Mouse (Mus musculus) MEL (cell line): ENCODE results near the gene Tob2. TPM values are rescaled to one million over a fixed set of nuclear protein-coding genes. Genes with fewer than 3 reads are reported as not detected.

ENCODE experiments used
- DNase-seq: peaks from one replicate; pipeline ENCODE4 v3.0.0; 2011; ENCODE audit warnings: low read depth, low spot score
- H3K27ac ChIP-seq: 2 replicates; pipeline ENCODE4 v1.5.1; 2012; ENCODE audit warnings: low read depth, mild to moderate bottlenecking, control low read depth, low read length, moderate library complexity; ENCODE audit not compliant: control insufficient read depth
- H3K27me3 ChIP-seq, 2 experiments: fragments of 150-350 bp in 1 of 2; sonication (generic) in 1 of 2; 2 replicates each; pipeline ENCODE4 v1.6.1; 2012; ENCODE audit warnings: low read length in 2 of 2, mild to moderate bottlenecking in 2 of 2, improper control_type of control experiment in 1 of 2, moderate library complexity in 1 of 2; ENCODE audit not compliant: insufficient read depth in 2 of 2, control insufficient read depth in 1 of 2
- H3K36me3 ChIP-seq, 2 experiments: 2 replicates each; pipeline ENCODE4 v1.6.1; 2012 to 2014; ENCODE audit warnings: low read length in 2 of 2, improper control_type of control experiment in 1 of 2, inconsistent platforms in 1 of 2, mild to moderate bottlenecking in 1 of 2; ENCODE audit not compliant: insufficient read depth in 2 of 2, control insufficient read depth in 1 of 2
- H3K4me1 ChIP-seq, 2 experiments: fragments of 150-350 bp in 1 of 2; sonication (generic) in 1 of 2; 2 replicates each; pipeline ENCODE4 v1.6.1; 2012; ENCODE audit warnings: low read length in 2 of 2, improper control_type of control experiment in 1 of 2, mild to moderate bottlenecking in 1 of 2; ENCODE audit not compliant: insufficient read depth in 2 of 2, control insufficient read depth in 1 of 2
- H3K4me3 ChIP-seq, 2 experiments: fragments of 150-350 bp in 1 of 2; sonication (generic) in 1 of 2; 2 replicates each; pipeline ENCODE4 v1.5.1; 2012; ENCODE audit warnings: low read depth in 2 of 2, low read length in 2 of 2, mild to moderate bottlenecking in 2 of 2, moderate library complexity in 2 of 2, control low read depth in 1 of 2, improper control_type of control experiment in 1 of 2; ENCODE audit not compliant: control insufficient read depth in 1 of 2, insufficient read depth in 1 of 2
- H3K79me2 ChIP-seq: 2 replicates; pipeline ENCODE4 v1.6.1; 2012; ENCODE audit warnings: mild to moderate bottlenecking, low read length, moderate library complexity; ENCODE audit not compliant: control insufficient read depth, poor library complexity, insufficient read depth
- H3K9ac ChIP-seq: 2 replicates; pipeline ENCODE4 v1.6.1; 2012; ENCODE audit warnings: low read depth, mild to moderate bottlenecking, control low read depth, low read length, moderate library complexity; ENCODE audit not compliant: control insufficient read depth, poor library complexity, severe bottlenecking
- H3K9me3 ChIP-seq: fragments of 150-350 bp; sonication (generic); replicated peaks from 2 replicates; pipeline ENCODE4 v1.6.1; 2012; ENCODE audit warnings: mild to moderate bottlenecking, low read length, improper control_type of control experiment, moderate library complexity; ENCODE audit not compliant: insufficient read depth
- BHLHE40 ChIP-seq: IDR thresholded peaks from 2 replicates; pipeline ENCODE4 v1.6.1; 2012; ENCODE audit warnings: low read depth, mild to moderate bottlenecking, inconsistent platforms, low read length, improper control_type of control experiment, borderline replicate concordance
- CHD1 ChIP-seq: IDR thresholded peaks from 2 replicates; pipeline ENCODE4 v1.6.1; 2012; ENCODE audit warnings: low read depth, mild to moderate bottlenecking, inconsistent platforms, low read length, improper control_type of control experiment
- E2F4 ChIP-seq: IDR thresholded peaks from 2 replicates; pipeline ENCODE4 v1.6.1; 2011; ENCODE audit warnings: low read depth, low read length, improper control_type of control experiment, borderline replicate concordance
- ELF1 ChIP-seq: IDR thresholded peaks from 2 replicates; pipeline ENCODE4 v1.6.1; 2014; ENCODE audit warnings: low read depth, mild to moderate bottlenecking, inconsistent platforms, low read length, improper control_type of control experiment, moderate library complexity
- EP300 ChIP-seq, 2 experiments: IDR thresholded peaks; 2 replicates each; pipeline ENCODE4 v1.6.1; 2011; ENCODE audit warnings: improper control_type of control experiment in 2 of 2, low read length in 2 of 2, low read depth in 1 of 2, mild to moderate bottlenecking in 1 of 2
- HCFC1 ChIP-seq: IDR thresholded peaks from 2 replicates; pipeline ENCODE4 v1.6.1; 2012; ENCODE audit warnings: low read depth, mild to moderate bottlenecking, inconsistent platforms, low read length, improper control_type of control experiment, moderate library complexity
- KAT2A ChIP-seq: conservative IDR thresholded peaks from 2 replicates; pipeline ENCODE4 v1.6.1; 2012; ENCODE audit warnings: low read depth, low read length, improper control_type of control experiment, inconsistent platforms
- MAFK ChIP-seq: IDR thresholded peaks from 2 replicates; pipeline ENCODE4 v1.6.1; 2011; ENCODE audit warnings: low read depth, mild to moderate bottlenecking, low read length, improper control_type of control experiment, borderline replicate concordance
- MAX ChIP-seq: IDR thresholded peaks from 2 replicates; pipeline ENCODE4 v1.6.1; 2011; ENCODE audit warnings: low read length, improper control_type of control experiment
- MAZ ChIP-seq: IDR thresholded peaks from 2 replicates; pipeline ENCODE4 v1.6.1; 2012; ENCODE audit warnings: low read depth, mild to moderate bottlenecking, inconsistent platforms, low read length, improper control_type of control experiment
- MXI1 ChIP-seq: IDR thresholded peaks from 2 replicates; pipeline ENCODE4 v1.6.1; 2011; ENCODE audit warnings: mild to moderate bottlenecking, low read depth, low read length, improper control_type of control experiment
- MYC ChIP-seq: IDR thresholded peaks from 2 replicates; pipeline ENCODE4 v1.6.1; 2011; ENCODE audit warnings: low read depth, mild to moderate bottlenecking, low read length, improper control_type of control experiment, moderate library complexity
- NELFE ChIP-seq: IDR thresholded peaks from 2 replicates; pipeline ENCODE4 v1.6.1; 2011; ENCODE audit warnings: low read depth, low read length, improper control_type of control experiment
- POLR2AphosphoS2 ChIP-seq: IDR thresholded peaks from 2 replicates; pipeline ENCODE4 v1.6.1; 2011; ENCODE audit warnings: low read length, improper control_type of control experiment
- POLR2AphosphoS5 ChIP-seq: IDR thresholded peaks from 2 replicates; pipeline ENCODE4 v1.6.1; 2012; ENCODE audit warnings: low read depth, borderline replicate concordance, mild to moderate bottlenecking, inconsistent platforms, low read length, moderate library complexity, mixed read lengths
- RAD21 ChIP-seq: IDR thresholded peaks from 2 replicates; pipeline ENCODE4 v1.6.1; 2011; ENCODE audit warnings: mild to moderate bottlenecking, low read depth, low read length, improper control_type of control experiment
- RCOR1 ChIP-seq: IDR thresholded peaks from 2 replicates; pipeline ENCODE4 v1.6.1; 2012; ENCODE audit warnings: low read depth, mild to moderate bottlenecking, inconsistent platforms, low read length, improper control_type of control experiment
- SIN3A ChIP-seq: IDR thresholded peaks from 2 replicates; pipeline ENCODE4 v1.6.1; 2012; ENCODE audit warnings: low read length, improper control_type of control experiment, inconsistent platforms
- SMC3 ChIP-seq: IDR thresholded peaks from 2 replicates; pipeline ENCODE4 v1.6.1; 2011; ENCODE audit warnings: low read depth, low read length, improper control_type of control experiment
- TCF12 ChIP-seq: IDR thresholded peaks from 2 replicates; pipeline ENCODE4 v1.6.1; 2014; ENCODE audit warnings: low read depth, mild to moderate bottlenecking, inconsistent platforms, low read length, improper control_type of control experiment, moderate library complexity
- UBTF ChIP-seq: IDR thresholded peaks from 2 replicates; pipeline ENCODE4 v1.6.1; 2012; ENCODE audit warnings: low read depth, mild to moderate bottlenecking, inconsistent platforms, low read length, improper control_type of control experiment, moderate library complexity, borderline replicate concordance; ENCODE audit not compliant: insufficient read depth
- USF1 ChIP-seq: IDR thresholded peaks from 2 replicates; pipeline ENCODE4 v1.6.1; 2014; ENCODE audit warnings: low read depth, mild to moderate bottlenecking, inconsistent platforms, low read length, improper control_type of control experiment, moderate library complexity
- USF2 ChIP-seq, 2 experiments: IDR thresholded peaks; 2 replicates each; pipeline ENCODE4 v1.6.1; 2011 to 2012; ENCODE audit warnings: improper control_type of control experiment in 2 of 2, low read length in 2 of 2, borderline replicate concordance in 1 of 2, inconsistent platforms in 1 of 2, low read depth in 1 of 2, mild to moderate bottlenecking in 1 of 2; ENCODE audit not compliant: insufficient read depth in 1 of 2
- ZKSCAN1 ChIP-seq: IDR thresholded peaks from 2 replicates; pipeline ENCODE4 v1.6.1; 2012; ENCODE audit warnings: low read depth, mild to moderate bottlenecking, inconsistent platforms, low read length, improper control_type of control experiment, moderate library complexity
- ZMIZ1 ChIP-seq: IDR thresholded peaks from 2 replicates; pipeline ENCODE4 v1.6.1; 2012; ENCODE audit warnings: low read depth, mild to moderate bottlenecking, inconsistent platforms, low read length, improper control_type of control experiment, moderate library complexity
- ZNF384 ChIP-seq: IDR thresholded peaks from 2 replicates; pipeline ENCODE4 v1.6.1; 2012; ENCODE audit warnings: low read depth, mild to moderate bottlenecking, inconsistent platforms, low read length, improper control_type of control experiment
- polyA plus RNA-seq, 2 experiments: library from polyadenylated mRNA; stranded (reverse) in 1 of 2; unstranded in 1 of 2; fragments of >175 nt in 1 of 2; fragments of >200 nt in 1 of 2; gene quantifications; 2 replicates each; pipeline versions ENCODE4 v1.2.1 to v1.2.4; 2012; ENCODE audit warnings: low replicate concordance in 2 of 2, low read depth in 1 of 2; ENCODE audit not compliant: insufficient read length in 2 of 2, insufficient read depth in 1 of 2, missing spikeins in 1 of 2
- total RNA-seq: library from RNA; depleted of rRNA; stranded (reverse); fragments of 300-350 nt; gene quantifications from 2 replicates; pipeline ENCODE4 v1.2.3, GENCODE M21; 2012; rRNA removed

Tob2 gene
- 21.6 and 23.5 TPM in 2 replicates for total RNA-seq
- 10 to 100 TPM in 1 of 2 experiments, not detected in 1; 20.7 TPM for polyA plus RNA-seq

- peaks cover 43% of the 10 kb centered on the region for H3K79me2 ChIP-seq
- no peaks in the 10 kb centered on the region for H3K9me3 ChIP-seq
- peak; percentile 75 for DNase-seq
- peak within 1 kb of the TSS; percentile 96 for H3K27ac ChIP-seq
- TF ChIP-seq ZMIZ1 (0 out of 2 replicates have a peak, but pooled peaks have one; percentile 12), MAZ (no peak; the same call in 1 of the 2 replicates), SIN3A (peak; percentile 21; the same call in 1 of the 2 replicates), ZKSCAN1 (no peak), MAX (peak; percentile 45), SMC3 (no peak), USF1 (0 out of 2 replicates have a peak, but pooled peaks have one; percentile 33), BHLHE40 (peak; percentile 30; the same call in 1 of the 2 replicates), CHD1 (peak; percentile 97; the same call in 1 of the 2 replicates), MYC (peak; percentile 17; the same call in 1 of the 2 replicates), TCF12 (0 out of 2 replicates have a peak, but pooled peaks have one; percentile 17), ZNF384 (peak; percentile 81), MXI1 (peak; percentile 60), E2F4 (peak; percentile 66; the same call in 1 of the 2 replicates), ELF1 (0 out of 2 replicates have a peak, but pooled peaks have one; percentile 13)
- peaks cover 2 to 18% of the 10 kb centered on the region in 2 experiments; a peak in 3 of 4 replicates for H3K36me3 ChIP-seq
- H3K9ac ChIP-seq = peak within 1 kb of the TSS; percentile 90
- H3K4me1 ChIP-seq = peaks cover 7 to 11% of the 10 kb centered on the region in 2 experiments
- no peaks in the 10 kb centered on the region for H3K27me3 ChIP-seq
- H3K4me3 ChIP-seq = peak within 1 kb of the TSS; percentile 87 to 98
Observed at GRCm38 (mm10) chr15:81858517-81859329, at the start of gene Tob2. Gene Tob2, minus strand, starts transcription at chr15:81858796.

GRCm38 (mm10) chr15:81907953-81908352 lies 49.4 kb upstream of the Tob2 start:
- no peaks in the 10 kb centered on the region for H3K27me3 ChIP-seq
- no peaks in the 10 kb centered on the region for H3K9me3 ChIP-seq
- no peaks in the 10 kb centered on the region for H3K4me1 ChIP-seq
- TF ChIP-seq SMC3 (no peak), MAX (no peak), RCOR1 (no peak), TCF12 (no peak), MXI1 (no peak), MAZ (no peak), MYC (no peak), HCFC1 (no peak), POLR2AphosphoS5 (no peak), MAFK (no peak), ZNF384 (no peak), ZMIZ1 (no peak), NELFE (no peak), UBTF (no peak), POLR2AphosphoS2 (no peak), USF2 (IDR thresholded peaks at IDR 0.05; ENCODE audit: borderline replicate concordance in 1 of 2, insufficient read depth in 1 of 2, low read depth in 1 of 2, low read length in 2 of 2) (no peak), SIN3A (no peak), RAD21 (no peak), KAT2A (no peak), EP300 (IDR thresholded peaks at IDR 0.05; ENCODE audit: low read depth in 1 of 2, low read length in 2 of 2) (no peak)
- H3K4me3 ChIP-seq = no peak overlapping the region
- DNase-seq = no peak
- H3K27ac ChIP-seq = no peak overlapping the region
- H3K36me3 ChIP-seq = peaks cover 0 to 28% of the 10 kb centered on the region in 2 experiments; a peak in 2 of 4 replicates
- H3K9ac ChIP-seq = no peak overlapping the region
- no peaks in the 10 kb centered on the region for H3K79me2 ChIP-seq
